Mouse (Mus musculus): ENCODE results near the gene Gtf2i. TPM values are rescaled to one million over a fixed set of nuclear protein-coding genes. Genes with fewer than 3 reads are reported as not detected.
A peak's percentile ranks its signal among the peaks of the same experiment; 100 is the strongest.

Gene Gtf2i
- polyA plus RNA-seq, 1 experiment from 2014 or later, result 133 TPM

DNA sequence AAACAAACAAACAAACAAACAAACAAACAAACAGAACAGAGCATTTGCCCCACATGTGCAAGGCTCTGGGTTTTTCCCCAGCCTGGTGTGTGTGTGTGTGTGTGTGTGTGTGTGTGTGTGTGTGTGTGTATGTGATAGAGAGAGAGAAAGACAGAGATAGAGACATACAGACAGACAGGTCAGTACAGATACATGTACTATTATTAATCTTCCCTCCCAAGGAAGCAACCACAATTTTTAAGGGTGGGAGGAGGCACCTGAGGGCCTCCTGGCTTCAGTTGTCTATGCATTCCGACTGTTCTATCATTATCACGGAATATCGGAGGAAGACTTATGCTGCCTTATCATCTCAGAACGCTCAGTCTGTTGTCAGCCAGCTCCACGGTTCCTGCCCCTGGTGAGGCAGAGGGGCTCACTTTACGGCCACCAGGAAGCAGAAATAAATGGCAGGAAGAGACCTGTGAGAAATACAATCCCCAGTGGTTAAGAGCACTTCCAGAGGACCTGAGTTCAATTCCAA lies 14.0 kb upstream of the Gtf2i start:
- H3K9ac ChIP-seq (ENCODE audit: low read depth, low read length), result no peak overlapping the region
- H3K4me2 ChIP-seq (ENCODE audit: low read length), result no peak overlapping the region
- H3K4me1 ChIP-seq (ENCODE audit: control insufficient read depth, insufficient read depth, low read length), result no peaks in the 10 kb centered on the region
- ATAC-seq, result no peak
- no peaks in the 10 kb centered on the region for H3K9me3 ChIP-seq (replicated peaks; ENCODE audit: control insufficient read depth, low read length, poor library complexity, severe bottlenecking)
- no peaks in the 10 kb centered on the region for H3K27me3 ChIP-seq (ENCODE audit: control insufficient read depth, insufficient read depth, low read depth, low read length)
- no peak overlapping the region for H3K27ac ChIP-seq (ENCODE audit: low read length)
- no peaks in the 10 kb centered on the region for H3K36me3 ChIP-seq (ENCODE audit: control insufficient read depth, insufficient read depth, low read length)
- no peak overlapping the region for H3K4me3 ChIP-seq (ENCODE audit: low read depth, low read length)
- 92% methylated on average over 6 of the region's 6 CpGs for WGBS

DNA sequence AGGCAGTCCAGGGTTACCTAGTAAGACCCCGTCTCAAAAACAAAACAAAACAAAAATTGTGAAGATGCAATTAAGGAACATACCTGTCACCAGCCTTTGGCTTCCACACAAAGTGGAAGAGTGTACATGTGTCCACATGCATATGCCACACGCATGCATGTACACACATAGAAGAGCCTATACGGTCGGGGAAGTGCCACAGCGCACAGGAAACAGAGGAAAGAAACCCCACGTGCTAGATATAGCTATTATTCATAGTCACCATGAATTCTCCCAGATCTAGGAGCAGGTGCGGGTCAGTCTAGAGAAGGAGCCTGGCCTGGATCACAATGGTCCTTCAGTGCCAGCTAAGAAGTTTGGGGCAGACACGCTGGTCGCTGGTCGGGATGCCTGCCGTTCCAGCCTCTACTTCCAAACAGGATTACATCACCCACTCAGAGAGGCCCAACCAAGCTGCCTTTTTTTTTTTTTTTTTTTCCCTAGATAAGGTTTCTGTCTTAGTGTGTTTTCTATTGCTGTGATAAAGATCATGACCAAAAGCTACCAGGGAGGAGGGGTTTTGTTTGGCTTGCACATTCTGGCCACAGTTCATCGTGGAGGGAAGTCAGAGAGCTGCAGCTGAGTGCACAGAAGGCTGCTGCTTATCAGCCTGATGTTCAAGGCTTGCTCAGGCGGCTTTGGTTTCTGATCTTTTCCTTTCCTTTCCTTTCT lies 11.5 kb upstream of the Gtf2i start:
- Histone ChIP-seq H3K9me3 (replicated peaks; ENCODE audit: control insufficient read depth, low read length, poor library complexity, severe bottlenecking) (no peaks in the 10 kb centered on the region), H3K36me3 (ENCODE audit: control insufficient read depth, insufficient read depth, low read length) (no peaks in the 10 kb centered on the region), H3K27ac (ENCODE audit: low read length) (no peak overlapping the region), H3K27me3 (ENCODE audit: control insufficient read depth, insufficient read depth, low read depth, low read length) (no peaks in the 10 kb centered on the region), H3K9ac (ENCODE audit: low read depth, low read length) (no peak overlapping the region), H3K4me1 (ENCODE audit: control insufficient read depth, insufficient read depth, low read length) (no peaks in the 10 kb centered on the region), H3K4me3 (ENCODE audit: low read depth, low read length) (no peak overlapping the region), H3K4me2 (ENCODE audit: low read length) (no peak overlapping the region)
- no peak for ATAC-seq
- 75% methylated on average over 13 of the region's 13 CpGs for WGBS

DNA sequence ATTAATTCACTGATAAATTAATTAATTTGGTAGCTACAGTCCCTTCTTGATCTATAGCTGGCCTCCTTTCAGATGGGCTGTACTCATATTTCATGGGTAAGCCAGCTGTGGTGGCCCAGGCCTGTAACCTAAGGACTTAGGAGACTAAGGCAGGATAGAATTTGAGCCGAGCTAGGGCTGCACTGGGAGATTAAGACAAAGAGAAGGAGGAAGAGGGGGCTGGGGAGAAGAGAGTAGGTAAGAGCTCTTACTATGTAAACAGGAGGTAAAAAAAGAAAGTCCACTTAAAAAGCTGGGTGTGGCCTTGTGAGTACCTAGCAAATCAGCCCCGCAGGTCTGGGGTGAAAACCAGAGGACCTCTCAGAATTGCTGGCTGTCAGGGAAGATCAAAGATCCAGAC lies 9.3 kb upstream of the Gtf2i start:
- 38% methylated on average over 2 of the region's 2 CpGs for WGBS
- Histone ChIP-seq H3K4me2 (ENCODE audit: low read length) (no peak overlapping the region), H3K9me3 (replicated peaks; ENCODE audit: control insufficient read depth, low read length, poor library complexity, severe bottlenecking) (no peaks in the 10 kb centered on the region), H3K4me3 (ENCODE audit: low read depth, low read length) (no peak overlapping the region), H3K9ac (ENCODE audit: low read depth, low read length) (no peak overlapping the region), H3K36me3 (ENCODE audit: control insufficient read depth, insufficient read depth, low read length) (no peaks in the 10 kb centered on the region), H3K27me3 (ENCODE audit: control insufficient read depth, insufficient read depth, low read depth, low read length) (no peaks in the 10 kb centered on the region), H3K4me1 (ENCODE audit: control insufficient read depth, insufficient read depth, low read length) (no peaks in the 10 kb centered on the region), H3K27ac (ENCODE audit: low read length) (no peak overlapping the region)
- ATAC-seq, result no peak

DNA sequence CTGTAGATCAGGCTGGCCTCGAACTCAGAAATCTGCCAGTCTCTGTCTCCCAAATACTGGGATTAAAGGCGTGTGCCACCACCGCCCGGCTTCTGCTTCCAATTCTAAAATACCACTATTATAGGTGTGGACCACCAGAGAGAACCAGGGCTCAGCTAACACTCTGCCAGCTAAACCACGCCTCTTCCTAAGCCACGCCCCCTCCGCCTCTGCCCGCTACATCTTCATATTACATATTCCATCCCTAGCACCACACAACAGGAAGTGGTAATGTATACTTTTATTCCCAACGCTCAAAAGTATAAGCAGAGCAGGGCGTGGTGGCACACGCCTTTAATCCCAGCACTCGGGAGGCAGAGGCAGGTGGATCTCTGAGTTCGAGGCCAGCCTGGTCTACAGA lies 8.8 kb upstream of the Gtf2i start:
- H3K27ac ChIP-seq (ENCODE audit: low read length), result no peak overlapping the region
- no peaks in the 10 kb centered on the region for H3K27me3 ChIP-seq (ENCODE audit: control insufficient read depth, insufficient read depth, low read depth, low read length)
- H3K9me3 ChIP-seq (replicated peaks; ENCODE audit: control insufficient read depth, low read length, poor library complexity, severe bottlenecking), result no peaks in the 10 kb centered on the region
- 95% methylated on average over 13 of the region's 13 CpGs for WGBS
- no peak overlapping the region for H3K4me2 ChIP-seq (ENCODE audit: low read length)
- H3K4me3 ChIP-seq (ENCODE audit: low read depth, low read length), result no peak overlapping the region
- H3K9ac ChIP-seq (ENCODE audit: low read depth, low read length), result no peak overlapping the region
- no peaks in the 10 kb centered on the region for H3K36me3 ChIP-seq (ENCODE audit: control insufficient read depth, insufficient read depth, low read length)
- no peak for ATAC-seq
- H3K4me1 ChIP-seq (ENCODE audit: control insufficient read depth, insufficient read depth, low read length), result no peaks in the 10 kb centered on the region

DNA sequence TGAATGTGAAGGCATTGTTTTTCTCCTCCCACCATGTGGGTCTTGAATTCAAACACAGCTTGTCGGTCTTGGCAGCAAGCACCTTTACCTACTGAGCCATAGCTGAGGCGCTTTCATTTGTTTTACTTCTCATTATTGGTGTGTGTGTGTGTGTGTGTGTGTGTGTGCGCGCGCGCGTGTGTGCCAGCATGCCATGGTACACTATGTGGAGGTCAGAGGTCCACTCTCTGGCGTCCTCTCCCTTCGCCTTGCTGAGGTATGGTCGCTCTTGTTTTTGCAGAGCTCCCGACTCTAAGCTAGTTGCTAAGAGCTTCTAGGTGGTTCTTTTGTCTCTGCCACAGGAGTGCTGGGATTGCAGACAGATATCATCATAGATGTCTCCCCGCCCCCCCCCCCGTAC lies 7.8 kb upstream of the Gtf2i start:
- WGBS, result 84% methylated on average over 13 of the region's 13 CpGs
- Histone ChIP-seq H3K9ac (ENCODE audit: low read depth, low read length) (no peak overlapping the region), H3K4me1 (ENCODE audit: control insufficient read depth, insufficient read depth, low read length) (no peaks in the 10 kb centered on the region), H3K36me3 (ENCODE audit: control insufficient read depth, insufficient read depth, low read length) (no peaks in the 10 kb centered on the region), H3K9me3 (replicated peaks; ENCODE audit: control insufficient read depth, low read length, poor library complexity, severe bottlenecking) (no peaks in the 10 kb centered on the region), H3K4me3 (ENCODE audit: low read depth, low read length) (no peak overlapping the region), H3K27me3 (ENCODE audit: control insufficient read depth, insufficient read depth, low read depth, low read length) (no peaks in the 10 kb centered on the region), H3K27ac (ENCODE audit: low read length) (no peak overlapping the region), H3K4me2 (ENCODE audit: low read length) (no peak overlapping the region)
- ATAC-seq, result no peak

DNA sequence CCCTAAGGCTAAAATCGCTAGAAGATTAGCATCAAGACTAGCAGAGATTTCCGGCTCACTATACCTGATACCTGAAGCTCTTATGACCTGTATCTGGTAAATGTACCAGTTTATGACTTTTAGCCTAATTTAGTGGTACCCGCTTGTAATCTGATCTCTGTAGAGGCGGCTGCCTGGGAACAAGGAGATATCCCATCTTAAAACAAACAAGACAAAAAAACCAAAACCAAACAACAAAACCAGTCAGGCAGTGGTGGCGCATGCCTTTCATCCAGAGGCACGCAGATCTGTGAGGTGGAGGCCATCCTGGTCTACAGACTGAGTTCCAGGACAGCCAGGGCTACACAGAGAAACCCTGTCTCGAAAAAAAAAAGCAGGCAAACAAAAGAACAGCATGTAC lies 7.1 kb upstream of the Gtf2i start:
- no peaks in the 10 kb centered on the region for H3K27me3 ChIP-seq (ENCODE audit: control insufficient read depth, insufficient read depth, low read depth, low read length)
- H3K4me1 ChIP-seq (ENCODE audit: control insufficient read depth, insufficient read depth, low read length), result peaks cover 2% of the 10 kb centered on the region; the same call in 1 of the 2 replicates
- ATAC-seq, result no peak
- H3K4me3 ChIP-seq (ENCODE audit: low read depth, low read length), result no peak overlapping the region
- H3K27ac ChIP-seq (ENCODE audit: low read length), result no peak overlapping the region
- no peaks in the 10 kb centered on the region for H3K9me3 ChIP-seq (replicated peaks; ENCODE audit: control insufficient read depth, low read length, poor library complexity, severe bottlenecking)
- H3K36me3 ChIP-seq (ENCODE audit: control insufficient read depth, insufficient read depth, low read length), result no peaks in the 10 kb centered on the region
- no peak overlapping the region for H3K4me2 ChIP-seq (ENCODE audit: low read length)
- WGBS, result 75% methylated on average over 7 of the region's 7 CpGs
- H3K9ac ChIP-seq (ENCODE audit: low read depth, low read length), result no peak overlapping the region

DNA sequence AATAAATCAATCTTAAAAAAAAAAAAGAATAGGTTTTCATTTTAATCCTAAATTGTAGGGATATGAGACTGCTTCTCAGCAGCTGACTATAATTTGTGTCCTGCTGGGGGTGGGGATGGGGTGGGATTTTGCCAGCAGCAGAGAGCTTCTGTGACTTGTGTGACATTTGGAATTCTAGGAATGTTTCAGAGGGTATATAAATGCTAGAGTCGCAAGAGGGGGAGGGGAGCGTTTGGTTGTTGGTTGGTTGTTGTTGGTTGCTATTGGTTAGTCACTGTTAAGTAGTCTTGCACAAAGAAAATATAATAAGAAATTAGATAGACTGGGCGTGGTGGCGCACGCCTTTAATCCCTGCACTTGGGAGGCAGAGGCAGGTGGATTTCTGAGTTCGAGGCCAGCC lies 4.3 kb upstream of the Gtf2i start:
- no peaks in the 10 kb centered on the region for H3K27me3 ChIP-seq (ENCODE audit: control insufficient read depth, insufficient read depth, low read depth, low read length)
- ATAC-seq, result no peak
- no peak overlapping the region for H3K27ac ChIP-seq (ENCODE audit: low read length)
- no peaks in the 10 kb centered on the region for H3K9me3 ChIP-seq (replicated peaks; ENCODE audit: control insufficient read depth, low read length, poor library complexity, severe bottlenecking)
- H3K9ac ChIP-seq (ENCODE audit: low read depth, low read length), result no peak overlapping the region
- WGBS, result 87% methylated on average over 6 of the region's 6 CpGs
- H3K4me1 ChIP-seq (ENCODE audit: control insufficient read depth, insufficient read depth, low read length), result peaks cover 14% of the 10 kb centered on the region
- H3K4me3 ChIP-seq (ENCODE audit: low read depth, low read length), result no peak overlapping the region
- H3K36me3 ChIP-seq (ENCODE audit: control insufficient read depth, insufficient read depth, low read length), result no peaks in the 10 kb centered on the region
- no peak overlapping the region for H3K4me2 ChIP-seq (ENCODE audit: low read length)

DNA sequence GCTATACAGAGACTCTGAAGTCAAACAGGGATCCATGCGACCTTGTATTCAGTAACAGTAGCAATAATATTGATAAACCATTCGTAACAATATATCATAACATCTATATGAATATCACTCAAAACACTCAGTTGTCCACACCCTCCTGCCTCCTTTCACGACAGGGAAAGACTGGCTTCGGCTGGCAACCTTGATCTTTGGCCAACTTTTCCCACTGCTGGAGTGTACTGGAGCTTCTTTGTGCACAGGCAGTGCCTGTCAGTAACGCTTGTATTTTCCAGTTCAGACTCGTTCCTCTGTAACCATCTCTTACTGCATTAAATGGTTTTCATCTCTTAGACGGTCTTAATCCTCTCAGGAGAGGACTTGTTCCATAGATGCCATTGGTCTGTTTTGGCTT lies 2.2 kb upstream of the Gtf2i start:
- ATAC-seq, result no peak
- no peak overlapping the region for H3K9ac ChIP-seq (ENCODE audit: low read depth, low read length)
- no peak overlapping the region for H3K4me2 ChIP-seq (ENCODE audit: low read length)
- no peak overlapping the region for H3K4me3 ChIP-seq (ENCODE audit: low read depth, low read length)
- H3K9me3 ChIP-seq (replicated peaks; ENCODE audit: control insufficient read depth, low read length, poor library complexity, severe bottlenecking), result no peaks in the 10 kb centered on the region
- peaks cover 25% of the 10 kb centered on the region for H3K4me1 ChIP-seq (ENCODE audit: control insufficient read depth, insufficient read depth, low read length)
- no peaks in the 10 kb centered on the region for H3K36me3 ChIP-seq (ENCODE audit: control insufficient read depth, insufficient read depth, low read length)
- H3K27me3 ChIP-seq (ENCODE audit: control insufficient read depth, insufficient read depth, low read depth, low read length), result no peaks in the 10 kb centered on the region
- 31% methylated on average over 7 of the region's 7 CpGs for WGBS
- 0 out of 2 replicates have a peak overlapping the region, but pooled peaks have one; percentile 12 for H3K27ac ChIP-seq (ENCODE audit: low read length)

DNA sequence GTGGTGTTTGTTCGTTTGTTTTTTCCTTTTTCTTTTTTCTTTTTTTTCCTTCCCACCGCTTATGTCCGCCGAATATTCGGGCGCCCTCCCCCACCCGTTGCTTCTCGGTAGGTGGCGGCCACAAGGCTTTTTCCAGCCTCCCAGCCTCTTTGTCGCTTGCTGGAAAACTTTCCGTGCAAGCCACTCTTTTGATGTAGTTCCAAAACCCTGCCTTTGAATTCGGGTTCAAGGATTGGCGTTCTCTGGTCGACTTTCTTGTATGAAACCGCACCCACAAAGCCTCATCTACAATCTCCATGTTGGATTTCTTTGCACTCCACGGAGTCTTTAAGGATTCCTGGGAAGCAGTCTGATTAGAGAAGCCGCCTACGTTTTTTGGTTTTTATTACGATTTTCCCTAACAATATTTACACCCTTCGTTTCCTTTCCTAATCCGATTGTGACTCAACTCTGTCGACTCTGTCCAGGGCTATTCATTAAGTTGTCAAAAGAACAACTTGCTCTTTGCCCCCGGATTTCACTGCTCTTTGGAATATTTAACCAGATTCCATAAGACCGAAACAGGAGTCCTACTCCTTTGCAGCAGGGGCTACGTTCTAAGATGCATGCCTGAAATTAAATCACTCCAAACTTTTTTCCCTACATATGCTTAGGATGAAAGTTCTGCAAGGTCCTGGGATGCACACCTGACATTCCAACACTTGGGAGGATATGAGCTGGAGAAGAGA lies 1.2 kb upstream of the Gtf2i start:
- H3K4me3 ChIP-seq (ENCODE audit: low read depth, low read length), result peak overlapping the region; percentile 84
- WGBS, result under 1% methylated on average over 25 of the region's 25 CpGs
- H3K4me2 ChIP-seq (ENCODE audit: low read length), result peak overlapping the region; percentile 85
- H3K9me3 ChIP-seq (replicated peaks; ENCODE audit: control insufficient read depth, low read length, poor library complexity, severe bottlenecking), result no peaks in the 10 kb centered on the region
- no peaks in the 10 kb centered on the region for H3K36me3 ChIP-seq (ENCODE audit: control insufficient read depth, insufficient read depth, low read length)
- no peaks in the 10 kb centered on the region for H3K27me3 ChIP-seq (ENCODE audit: control insufficient read depth, insufficient read depth, low read depth, low read length)
- peak overlapping the region; percentile 99 for H3K27ac ChIP-seq (ENCODE audit: low read length)
- peak overlapping the region; percentile 42 for H3K9ac ChIP-seq (ENCODE audit: low read depth, low read length)
- no peak for ATAC-seq
- H3K4me1 ChIP-seq (ENCODE audit: control insufficient read depth, insufficient read depth, low read length), result peaks cover 34% of the 10 kb centered on the region

All from midbrain, embryonic 16.5 days (tissue).